18 mouse cellular contexts compared by ENCODE assay signal in the genomic region with DNA sequence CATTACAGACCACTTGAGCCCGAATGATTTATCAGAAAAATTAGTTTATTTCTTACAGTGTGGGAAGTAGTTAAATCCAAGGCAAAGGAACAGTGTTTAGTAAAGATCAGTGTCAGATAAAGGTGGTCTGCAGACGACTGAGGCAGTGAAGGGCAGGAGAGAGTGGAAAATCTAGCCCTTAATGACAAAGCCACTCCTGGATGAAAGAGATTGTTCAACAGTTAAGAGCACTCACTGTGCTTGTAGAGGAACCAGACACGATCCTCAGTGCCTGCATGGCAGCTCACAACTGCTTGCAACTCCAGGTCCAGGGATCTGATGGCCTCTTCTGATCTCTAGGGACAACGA.
DNase-seq lines count a peak whose midpoint lies in the region; ATAC-seq and TF ChIP-seq lines count a peak whose summit lies in the region.
"Had no signal": no experiment of that assay in that cellular context is flagged by ENCODE, and none has a peak within 500 bp of the region (broad histone marks: within the 10 kb centered on the region; RNA-seq: fewer than 3 reads in every experiment).

No protein-coding gene starts in this region.

- no peak overlapping the region for H3K9ac ChIP-seq in lung, embryonic 14.5 days
- H3K9ac ChIP-seq in forebrain, embryonic 13.5 days = no peak overlapping the region
- no peak overlapping the region for H3K9ac ChIP-seq in forebrain, embryonic 15.5 days (replicated peaks)
- no peak overlapping the region for H3K9ac ChIP-seq in midbrain, embryonic 15.5 days
- H3K9ac ChIP-seq in heart, adult 2 months (ENCODE audit: low read depth, low read length) = no peak overlapping the region
- H3K9ac ChIP-seq: embryonic facial prominence, embryonic 12.5 days; limb, embryonic 13.5 days; liver, embryonic 14.5 days had no signal

- H3K4me3 ChIP-seq in lung, embryonic 14.5 days (ENCODE audit: low read depth, low read length) = no peak overlapping the region
- no peak overlapping the region for H3K4me3 ChIP-seq in lung, adult 2 months (replicated peaks; ENCODE audit: extremely low read depth, low read depth, low read length)
- no peak overlapping the region for H3K4me3 ChIP-seq in forebrain, embryonic 13.5 days
- no peak overlapping the region for H3K4me3 ChIP-seq in forebrain, embryonic 15.5 days
- H3K4me3 ChIP-seq in midbrain, embryonic 15.5 days = no peak overlapping the region
- H3K4me3 ChIP-seq in heart, adult 2 months = no peak overlapping the region
- H3K4me3 ChIP-seq: embryonic facial prominence, embryonic 12.5 days; limb, embryonic 13.5 days; myocyte had no signal

- H3K36me3 ChIP-seq in lung, embryonic 14.5 days (ENCODE audit: insufficient read depth) = no peaks in the 10 kb centered on the region
- H3K36me3 ChIP-seq in forebrain, embryonic 13.5 days (ENCODE audit: poor library complexity, severe bottlenecking) = no peaks in the 10 kb centered on the region
- H3K36me3 ChIP-seq in forebrain, embryonic 15.5 days = no peaks in the 10 kb centered on the region
- no peaks in the 10 kb centered on the region for H3K36me3 ChIP-seq in midbrain, embryonic 15.5 days (replicated peaks)
- no peaks in the 10 kb centered on the region for H3K36me3 ChIP-seq in heart, adult 2 months (ENCODE audit: control insufficient read depth, insufficient read depth, low read length)
- H3K36me3 ChIP-seq: embryonic facial prominence, embryonic 12.5 days; limb, embryonic 13.5 days had no signal

- no peaks in the 10 kb centered on the region for H3K27me3 ChIP-seq in lung, embryonic 14.5 days (ENCODE audit: insufficient read depth, low read length)
- H3K27me3 ChIP-seq in forebrain, embryonic 13.5 days = no peaks in the 10 kb centered on the region
- no peaks in the 10 kb centered on the region for H3K27me3 ChIP-seq in forebrain, embryonic 15.5 days
- no peaks in the 10 kb centered on the region for H3K27me3 ChIP-seq in midbrain, embryonic 15.5 days (replicated peaks)
- H3K27me3 ChIP-seq in heart, adult 2 months (ENCODE audit: control insufficient read depth, insufficient read depth, low read length) = no peaks in the 10 kb centered on the region
- H3K27me3 ChIP-seq: embryonic facial prominence, embryonic 12.5 days; limb, embryonic 13.5 days had no signal

- TF ChIP-seq POLR2A in lung, adult 2 months (IDR thresholded peaks at IDR 0.05; ENCODE audit: borderline replicate concordance, extremely low read depth, low read depth, low read length) = no peak
- TF ChIP-seq POLR2A in heart, adult 2 months (IDR thresholded peaks at IDR 0.05; ENCODE audit: insufficient read depth, low read depth, low read length) = no peak

- no peak overlapping the region for H3K27ac ChIP-seq in lung, embryonic 14.5 days (ENCODE audit: low read depth)
- peak overlapping the region; percentile 59 for H3K27ac ChIP-seq in forebrain, embryonic 13.5 days
- H3K27ac ChIP-seq in forebrain, embryonic 15.5 days (replicated peaks) = no peak overlapping the region; the same call in none of the 2 replicates
- no peak overlapping the region for H3K27ac ChIP-seq in midbrain, embryonic 15.5 days
- no peak overlapping the region for H3K27ac ChIP-seq in heart, adult 2 months
- H3K27ac ChIP-seq: embryonic facial prominence, embryonic 12.5 days; limb, embryonic 13.5 days; liver, embryonic 14.5 days had no signal

- no peaks in the 10 kb centered on the region for H3K4me1 ChIP-seq in lung, embryonic 14.5 days (ENCODE audit: insufficient read depth)
- H3K4me1 ChIP-seq in lung, adult 2 months (ENCODE audit: control insufficient read depth, insufficient read depth, low read length) = no peaks in the 10 kb centered on the region
- H3K4me1 ChIP-seq in forebrain, embryonic 13.5 days = peaks cover 14% of the 10 kb centered on the region
- H3K4me1 ChIP-seq in forebrain, embryonic 15.5 days = peaks cover 13% of the 10 kb centered on the region
- no peaks in the 10 kb centered on the region for H3K4me1 ChIP-seq in midbrain, embryonic 15.5 days
- H3K4me1 ChIP-seq in heart, adult 2 months (ENCODE audit: control insufficient read depth, insufficient read depth, low read length) = no peaks in the 10 kb centered on the region
- H3K4me1 ChIP-seq: embryonic facial prominence, embryonic 12.5 days had no signal

- peak; percentile 56; the same call in 1 of the 2 replicates for ATAC-seq in lung, embryonic 14.5 days (ENCODE audit: insufficient read depth)
- peak; percentile 58 for ATAC-seq in forebrain, embryonic 13.5 days
- ATAC-seq in forebrain, embryonic 15.5 days (replicated peaks) = peak; percentile 18; the same call in 1 of the 2 replicates
- peak; percentile 49; the same call in 1 of the 2 replicates for ATAC-seq in midbrain, embryonic 15.5 days (replicated peaks)
- ATAC-seq: intestine, postnatal 0 days had no signal

- no peaks in the 10 kb centered on the region for H3K79me2 ChIP-seq in heart, adult 2 months (replicated peaks; ENCODE audit: control insufficient read depth, insufficient read depth, low read length)

- TF ChIP-seq CTCF in lung, embryonic 14.5 days (IDR thresholded peaks at IDR 0.05; ENCODE audit: low read depth) = no peak
- no peak for TF ChIP-seq CTCF in lung, adult 2 months (IDR thresholded peaks at IDR 0.05; ENCODE audit: insufficient read depth, low read length)
- no peak for TF ChIP-seq CTCF in heart, adult 2 months (IDR thresholded peaks at IDR 0.05)

- TF ChIP-seq EP300 in heart, adult 2 months (IDR thresholded peaks at IDR 0.05; ENCODE audit: insufficient read depth, low read depth, low read length) = no peak

- H3K4me2 ChIP-seq in lung, embryonic 14.5 days = no peak overlapping the region
- H3K4me2 ChIP-seq in forebrain, embryonic 13.5 days = no peak overlapping the region
- H3K4me2 ChIP-seq in forebrain, embryonic 15.5 days (replicated peaks) = no peak overlapping the region
- no peak overlapping the region for H3K4me2 ChIP-seq in midbrain, embryonic 15.5 days
- H3K4me2 ChIP-seq: embryonic facial prominence, embryonic 12.5 days; heart, embryonic 11.5 days; limb, embryonic 13.5 days had no signal

- WGBS in lung, embryonic 14.5 days = 33% methylated on average over 4 of the region's 4 CpGs
- WGBS in lung, adult 2 months = 31% methylated on average over 4 of the region's 4 CpGs
- WGBS in forebrain, embryonic 13.5 days = 25% methylated on average over 4 of the region's 4 CpGs
- 24% methylated on average over 4 of the region's 4 CpGs for WGBS in forebrain, embryonic 15.5 days
- 26% methylated on average over 4 of the region's 4 CpGs for WGBS in midbrain, embryonic 15.5 days
- WGBS in heart, adult 2 months = 46% methylated on average over 4 of the region's 4 CpGs

- DNase-seq in lung, embryonic 14.5 days = peak; percentile 3
- DNase-seq in lung, adult 2 months = no peak
- DNase-seq in MN1 (ENCODE audit: low spot score) = no peak
- no peak for DNase-seq in heart, adult 2 months
- DNase-seq: adrenal gland, postnatal 36 days; cerebellum, adult 8-10 months; gastrocnemius, postnatal 36 days; heart, postnatal 14 days; lung, postnatal 10 days had no signal

- H3K9me3 ChIP-seq in lung, embryonic 14.5 days (ENCODE audit: low read depth, low read length) = no peaks in the 10 kb centered on the region
- no peaks in the 10 kb centered on the region; the same call in 1 of the 2 replicates for H3K9me3 ChIP-seq in forebrain, embryonic 13.5 days (replicated peaks)
- no peaks in the 10 kb centered on the region for H3K9me3 ChIP-seq in forebrain, embryonic 15.5 days
- H3K9me3 ChIP-seq in midbrain, embryonic 15.5 days = no peaks in the 10 kb centered on the region
- H3K9me3 ChIP-seq: embryonic facial prominence, embryonic 12.5 days; limb, embryonic 13.5 days had no signal

- intact Hi-C loops in heart, adult 2 months (cut with DNase I) = no loop called here
